Mouse (Mus musculus): ENCODE results near the gene Wrnip1.

Gene Wrnip1

DNA sequence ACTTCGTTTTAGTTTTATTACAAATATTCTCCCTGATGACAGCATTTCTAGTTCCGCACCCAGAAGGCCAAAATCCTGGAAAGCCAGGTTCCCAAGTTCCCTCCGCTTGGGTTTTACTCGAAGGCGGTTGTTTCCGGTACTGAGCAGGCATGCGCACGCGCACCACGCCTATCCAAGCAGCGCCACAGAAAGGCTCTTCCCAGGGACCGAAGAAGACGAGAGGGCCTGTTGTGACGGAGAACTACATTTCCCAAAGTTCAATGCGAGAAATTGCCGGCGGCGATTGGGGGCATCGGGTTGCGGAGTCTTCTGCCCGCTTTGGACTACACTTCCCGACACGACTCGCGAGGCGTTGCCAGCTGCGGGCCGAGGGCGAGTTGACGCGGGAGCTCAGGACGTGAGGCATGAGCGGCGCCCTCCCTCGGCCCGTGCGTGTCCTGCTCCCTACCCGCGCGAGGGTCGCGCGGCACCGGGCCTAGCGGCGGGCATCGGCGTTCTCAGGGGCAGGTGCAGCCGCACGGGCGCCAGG, at the start of gene Wrnip1:
TSS of gene Wrnip1 (plus strand) at position 346 of the 529 bp plus-strand sequence.
- peak; percentile 90 to 91 for DNase-seq

- DNase-seq = no peak
These were observed 49.7 kb upstream of the Wrnip1 start for GRCm38 (mm10) chr13:32752066-32752657.

- DNase-seq = no peak
These were observed 42.8 kb upstream of the Wrnip1 start for GRCm38 (mm10) chr13:32759036-32759435.

GRCm38 (mm10) chr13:32760795-32761194, 41.0 kb upstream of the Wrnip1 start:
- no peak for DNase-seq

DNA sequence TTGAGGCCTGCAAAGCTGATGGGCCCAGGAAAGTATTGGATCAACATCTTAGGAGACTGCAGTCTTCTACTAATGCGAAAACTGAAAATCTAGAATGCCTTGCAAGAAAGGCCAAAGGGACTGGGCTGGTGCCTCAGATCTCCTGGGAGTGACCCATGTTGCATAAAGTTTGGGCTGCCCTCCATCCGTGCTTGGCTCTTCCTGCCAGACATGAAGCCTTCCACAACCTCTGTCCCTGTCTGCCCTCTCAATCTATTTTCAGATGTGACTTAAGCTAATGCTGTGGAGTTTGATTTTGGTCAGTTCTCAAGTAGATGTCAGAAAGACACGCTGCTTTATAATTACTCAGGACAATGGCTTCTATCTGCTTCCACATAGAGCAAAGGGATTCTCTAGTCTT, 38.7 kb upstream of the Wrnip1 start:
- DNase-seq = no peak

DNA sequence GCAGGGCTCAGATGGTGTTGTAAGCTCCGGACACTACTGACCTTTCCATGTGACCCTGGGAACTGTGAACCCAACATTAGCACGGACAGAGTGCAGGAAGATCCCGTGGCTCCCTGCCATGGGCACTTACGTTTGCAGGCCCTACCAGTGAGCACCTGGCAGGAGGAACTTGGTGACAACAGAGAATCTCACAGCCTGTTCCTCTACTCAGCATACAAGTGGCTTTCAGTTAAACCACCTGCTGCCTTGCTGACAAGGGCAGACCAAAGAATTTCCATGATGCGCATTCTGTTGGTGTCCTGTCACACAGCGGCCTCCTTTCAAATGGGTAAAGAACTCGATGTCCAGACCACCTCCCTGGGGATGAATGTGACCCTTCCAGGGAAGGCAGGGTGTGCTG, 37.4 kb upstream of the Wrnip1 start:
- DNase-seq = no peak

DNA sequence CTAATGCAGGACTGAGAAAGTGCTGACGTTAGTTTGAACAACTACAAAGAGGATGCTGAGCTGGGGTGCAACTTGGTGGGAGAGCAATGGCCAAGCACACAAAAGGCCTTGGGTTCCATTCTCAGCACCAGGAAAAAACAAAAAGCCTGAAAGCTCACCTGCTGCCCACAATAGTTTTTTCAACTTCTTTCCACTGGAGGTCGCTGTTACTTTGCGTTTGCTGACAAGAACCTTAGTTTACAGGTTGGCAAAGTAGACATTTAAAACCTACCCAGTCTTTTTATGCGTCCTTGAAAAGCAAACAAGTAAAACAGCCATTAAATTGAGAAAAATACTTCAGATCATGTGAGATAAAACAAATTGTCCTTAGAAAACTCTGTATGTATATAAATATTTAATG, 33.7 kb upstream of the Wrnip1 start:
- DNase-seq = peak; percentile 36 to 50

- no peak for DNase-seq
These were observed 31.9 kb upstream of the Wrnip1 start for GRCm38 (mm10) chr13:32769960-32770359.

- no peak for DNase-seq
These were observed 25.9 kb upstream of the Wrnip1 start for GRCm38 (mm10) chr13:32775889-32776288.

GRCm38 (mm10) chr13:32776350-32776749, 25.5 kb upstream of the Wrnip1 start:
- no peak for DNase-seq

- no peak for DNase-seq
These were observed 23.0 kb upstream of the Wrnip1 start for GRCm38 (mm10) chr13:32778861-32779260.

DNA sequence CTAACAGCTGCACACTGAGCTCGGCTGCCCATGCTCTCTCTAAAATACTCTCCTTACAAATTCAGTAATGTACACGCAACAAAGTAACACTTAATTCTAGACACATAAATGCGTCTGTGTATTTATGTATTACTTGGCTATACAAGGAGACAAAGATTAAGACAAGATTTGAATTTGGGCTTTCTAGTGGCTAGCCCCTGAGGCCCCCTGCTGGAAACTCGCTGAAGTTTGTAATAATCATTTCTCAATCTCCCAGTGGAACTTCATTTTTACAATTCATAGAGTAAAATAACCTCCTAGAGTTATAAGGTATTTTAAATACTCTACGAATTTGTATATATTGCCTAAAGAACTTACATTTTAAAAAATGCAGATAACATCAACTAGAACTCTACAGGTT, 18.8 kb upstream of the Wrnip1 start:
- peak; percentile 12 to 17 for DNase-seq

DNA sequence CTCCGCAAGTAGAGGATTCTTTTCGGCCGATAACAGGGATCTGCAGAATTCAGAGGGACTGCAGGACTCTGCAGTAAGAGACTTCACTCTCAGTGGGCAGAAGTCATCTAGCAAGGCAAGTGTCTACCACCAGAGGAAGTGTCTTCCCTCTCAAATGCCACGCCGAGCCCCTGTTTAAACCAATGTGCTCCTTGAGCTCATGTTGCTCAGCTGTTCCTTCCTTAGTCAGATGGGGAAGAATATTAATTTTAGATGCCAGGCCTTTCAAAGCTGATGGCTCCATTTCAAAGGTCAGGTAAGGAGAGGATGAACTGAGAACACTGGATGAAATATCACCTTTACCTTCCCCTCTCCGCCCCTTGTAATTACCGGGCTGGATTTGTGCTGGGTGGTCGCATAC, 18.0 kb upstream of the Wrnip1 start, which contains the start of gene Mylk4:
TSS of gene Mylk4 (minus strand) at position 139 of the 400 bp plus-strand sequence.
- DNase-seq = no peak

- DNase-seq = no peak
These were observed 14.3 kb upstream of the Wrnip1 start for GRCm38 (mm10) chr13:32787584-32787983.

- no peak for DNase-seq
These were observed 12.1 kb upstream of the Wrnip1 start for GRCm38 (mm10) chr13:32789781-32790180.

GRCm38 (mm10) chr13:32794619-32795018, 7.2 kb upstream of the Wrnip1 start:
- no peak for DNase-seq

DNA sequence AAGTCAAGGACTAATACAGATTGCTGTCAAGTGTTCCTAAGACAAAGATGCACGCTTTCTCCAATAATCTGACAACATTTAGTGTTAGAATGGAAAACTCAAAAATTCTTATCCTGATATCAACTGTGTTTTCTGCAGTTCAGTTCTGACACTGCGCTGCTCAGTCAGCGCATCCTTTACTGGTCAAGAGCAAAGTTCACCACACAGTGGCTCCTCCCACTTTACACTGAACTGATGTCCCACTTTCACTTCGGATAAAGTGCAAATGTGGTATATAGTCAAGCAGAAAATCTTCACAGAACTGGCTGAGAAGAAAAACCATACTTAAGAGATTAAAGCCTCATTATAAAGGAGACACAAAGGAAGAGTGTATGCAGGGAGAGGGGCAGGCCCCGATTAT, 6.7 kb upstream of the Wrnip1 start:
- DNase-seq = no peak

DNA sequence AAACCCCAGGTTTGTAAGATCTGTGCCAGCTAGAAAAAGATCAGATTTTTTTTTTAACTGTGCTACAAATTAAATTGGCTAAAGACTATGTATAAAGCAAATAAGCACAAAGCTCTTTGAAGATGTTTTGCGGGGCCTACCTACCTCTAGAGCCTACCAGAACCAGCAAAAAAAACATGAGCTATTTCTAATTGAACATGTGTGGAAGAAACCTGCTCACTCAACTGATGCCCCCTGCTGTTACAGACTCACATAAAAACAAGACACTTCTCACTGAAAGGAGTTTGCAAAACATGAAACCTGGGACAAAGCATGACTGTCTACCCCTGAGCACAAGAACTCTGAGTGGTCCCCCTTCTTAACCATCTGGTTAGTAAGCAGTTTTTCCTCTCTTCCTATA, 4.8 kb upstream of the Wrnip1 start:
- DNase-seq = no peak

- no peak for DNase-seq
These were observed 2.7 kb upstream of the Wrnip1 start for GRCm38 (mm10) chr13:32799131-32799530.

GRCm38 (mm10) chr13:32800859-32801258, 979 bp upstream of the Wrnip1 start:
- peak; percentile 69 to 77 for DNase-seq

GRCm38 (mm10) chr13:32802259-32803081, 632 bp downstream of the Wrnip1 start, which contains the start of gene D930007J09Rik:
D930007J09Rik (minus strand) TSS chr13:32802849.
- peak; percentile 30 to 43 for DNase-seq

DNA sequence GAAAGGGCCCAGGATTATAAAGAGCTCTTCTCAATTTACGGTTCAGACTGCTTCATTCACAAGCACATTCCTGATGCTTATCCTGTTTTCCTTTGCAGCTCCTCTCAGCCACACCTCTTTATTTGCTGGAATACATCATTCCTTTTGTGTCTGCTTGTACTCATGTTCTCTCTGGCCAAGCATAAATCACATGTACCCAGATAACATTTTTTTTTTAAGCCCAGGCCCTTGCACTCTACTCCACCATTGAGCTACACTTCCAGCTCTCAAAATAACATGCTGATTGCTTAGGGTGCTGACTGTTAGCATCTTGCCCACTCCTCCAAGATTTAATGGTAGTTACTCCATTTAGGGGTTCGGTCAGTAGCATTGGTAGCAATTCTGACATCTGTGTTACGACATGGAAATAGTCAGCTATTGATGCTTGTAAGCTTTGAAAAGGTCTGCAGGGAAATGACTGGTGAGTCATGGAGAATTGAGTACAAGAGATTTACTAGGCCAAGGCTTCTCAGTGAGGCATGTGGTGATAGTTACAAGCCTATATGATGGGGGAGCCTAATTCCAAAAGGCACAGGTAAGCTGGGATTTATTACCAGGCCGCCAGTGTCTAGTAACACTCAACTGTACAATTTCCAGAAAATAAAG, 2.0 kb downstream of the Wrnip1 start:
- no peak for DNase-seq

DNA sequence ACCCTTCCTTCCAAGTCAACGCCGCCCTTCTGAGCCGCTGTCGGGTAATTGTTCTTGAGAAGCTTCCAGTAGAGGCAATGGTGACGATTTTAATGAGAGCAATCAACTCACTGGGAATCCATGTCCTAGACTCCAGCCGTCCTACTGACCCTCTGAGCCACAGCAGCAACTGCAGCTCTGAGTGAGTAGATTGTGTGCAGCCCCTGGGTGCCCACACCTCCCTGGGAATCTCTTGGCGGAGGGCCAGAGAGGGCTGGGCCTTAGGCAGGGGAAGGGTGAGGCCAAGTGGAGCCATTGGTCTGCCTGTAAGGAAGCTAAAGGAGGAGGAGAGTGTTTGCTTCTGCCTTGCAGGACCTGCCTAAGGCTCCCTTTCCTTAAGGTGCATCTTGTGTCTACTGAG, 5.0 kb downstream of the Wrnip1 start:
- no peak for DNase-seq

DNA sequence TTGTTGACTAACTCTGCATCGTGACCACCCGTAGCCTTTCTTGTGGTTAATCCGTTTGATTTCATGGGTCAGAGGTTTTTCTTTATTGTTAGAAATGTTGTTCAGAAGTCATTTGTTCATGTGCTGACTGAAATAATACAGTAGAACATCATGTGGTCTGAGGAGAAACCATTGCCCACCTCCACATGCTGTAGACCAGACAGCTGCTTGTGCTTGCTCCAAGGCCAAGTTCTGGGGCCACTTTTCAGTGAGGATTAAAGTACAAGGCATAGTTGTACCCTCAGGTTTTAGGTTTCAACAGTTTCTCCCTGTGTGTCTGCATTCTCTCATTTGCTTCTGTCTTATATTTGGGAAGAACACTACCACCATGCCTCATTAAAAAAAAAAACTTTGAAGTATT, 5.8 kb downstream of the Wrnip1 start:
- no peak for DNase-seq
